Mouse (Mus musculus) forebrain, postnatal 0 days (tissue): ENCODE results near the gene Cysltr2. TPM values are rescaled to one million over a fixed set of nuclear protein-coding genes. Genes with fewer than 3 reads are reported as not detected.

Experiments
- ATAC-seq: fragments of 200-750 bp; cut with Nextera tagmentation; 2 replicates; pipeline ENCODE4 v1.8.0; 2017; ENCODE audit warnings: mild to moderate bottlenecking, moderate library complexity
- DNase-seq: peaks from one replicate; pipeline ENCODE4 v3.0.0-alpha.2; 2015
- H3K27ac ChIP-seq: fragments of 300-500 bp; sonication (generic); 2 replicates; pipeline ENCODE4 v1.5.1; 2014; ENCODE audit warnings: low read depth, mild to moderate bottlenecking, antibody characterized with exemption, low read length, moderate library complexity, mixed read lengths
- H3K27me3 ChIP-seq: fragments of 300-500 bp; sonication (generic); 2 replicates; pipeline ENCODE4 v1.6.1; 2014; ENCODE audit warnings: mild to moderate bottlenecking, low read length, mixed read lengths; ENCODE audit not compliant: insufficient read depth
- H3K36me3 ChIP-seq: fragments of 300-500 bp; sonication (generic); 2 replicates; pipeline ENCODE4 v1.6.1; 2014; ENCODE audit warnings: mild to moderate bottlenecking, moderate library complexity; ENCODE audit not compliant: insufficient read depth
- H3K4me1 ChIP-seq: fragments of 300-500 bp; sonication (generic); 2 replicates; pipeline ENCODE4 v1.6.1; 2014; ENCODE audit warnings: antibody characterized with exemption; ENCODE audit not compliant: insufficient read depth
- H3K4me2 ChIP-seq: fragments of 300-500 bp; sonication (generic); 2 replicates; pipeline ENCODE4 v1.6.1; 2014; ENCODE audit warnings: low read depth, mild to moderate bottlenecking, moderate library complexity
- H3K4me3 ChIP-seq: fragments of 300-500 bp; sonication (generic); 2 replicates; pipeline ENCODE4 v1.5.1; 2014; ENCODE audit warnings: low read depth, low read length, mixed read lengths
- H3K9ac ChIP-seq: fragments of 300-500 bp; sonication (generic); 2 replicates; pipeline ENCODE4 v1.6.1; 2014; ENCODE audit warnings: mild to moderate bottlenecking
- H3K9me3 ChIP-seq: fragments of 300-500 bp; sonication (generic); 2 replicates; pipeline ENCODE4 v1.6.1; 2016; ENCODE audit warnings: low read length
- CTCF ChIP-seq: sonication (generic); IDR thresholded peaks from 2 replicates; pipeline ENCODE4 v1.5.1; 2016; ENCODE audit warnings: antibody characterized with exemption, control low read depth, low read depth
- WGBS: fragments of 180-500 bp; shearing (Covaris S2); extraction: QIAGEN DNeasy Blood & Tissue Kit; methylation state at CpG from one replicate; pipeline ENCODE4 v1.1.7; 2014; 5-methylcytosine and 5-hydroxymethylcytosine counted together
- polyA plus RNA-seq: library from polyadenylated mRNA; unstranded; fragments of >200 nt; fragmentation: Nextera tagmentation; extraction: Ambion mirVana; gene quantifications from 2 replicates; pipeline ENCODE4 v1.2.1, GENCODE M21; 2015
- total RNA-seq: library from RNA; depleted of rRNA; stranded (reverse); fragments of >200 nt; gene quantifications from 2 replicates; pipeline ENCODE4 v1.2.3, GENCODE M21; 2014

Gene Cysltr2
- total and polyA plus RNA-seq, 2 experiments from 2014 or later: 0.38 to 0.64 TPM

GRCm38 (mm10) chr14:73033290-73033689 is 15.6 kb downstream of the Cysltr2 start:
- no peak for ATAC-seq
- no peak overlapping the region for H3K9ac ChIP-seq
- TF ChIP-seq CTCF: no peak
- no peak overlapping the region for H3K4me2 ChIP-seq
- no peaks in the 10 kb centered on the region for H3K9me3 ChIP-seq
- H3K27ac ChIP-seq: no peak overlapping the region
- no peaks in the 10 kb centered on the region for H3K36me3 ChIP-seq
- 50% methylated on average over 3 of the region's 3 CpGs for WGBS
- H3K4me1 ChIP-seq: no peaks in the 10 kb centered on the region
- no peak for DNase-seq
- H3K4me3 ChIP-seq: no peak overlapping the region
- no peaks in the 10 kb centered on the region for H3K27me3 ChIP-seq

- Histone ChIP-seq H3K27ac (no peak overlapping the region), H3K36me3 (no peaks in the 10 kb centered on the region), H3K27me3 (no peaks in the 10 kb centered on the region), H3K4me1 (no peaks in the 10 kb centered on the region), H3K4me2 (no peak overlapping the region), H3K9ac (no peak overlapping the region), H3K4me3 (no peak overlapping the region), H3K9me3 (no peaks in the 10 kb centered on the region)
- ATAC-seq (no peak), DNase-seq (no peak)
- TF ChIP-seq CTCF: no peak
- WGBS: 89% methylated on average over 3 of the region's 3 CpGs
Measured at GRCm38 (mm10) chr14:73031218-73031617, 17.7 kb downstream of the Cysltr2 start.

- ATAC-seq (no peak), DNase-seq (no peak)
- Histone ChIP-seq H3K27me3 (no peaks in the 10 kb centered on the region), H3K4me2 (no peak overlapping the region), H3K27ac (no peak overlapping the region), H3K9ac (no peak overlapping the region), H3K4me1 (no peaks in the 10 kb centered on the region), H3K36me3 (no peaks in the 10 kb centered on the region), H3K4me3 (no peak overlapping the region), H3K9me3 (no peaks in the 10 kb centered on the region)
- WGBS: over 99% methylated on average over 3 of the region's 3 CpGs
- TF ChIP-seq CTCF: no peak
Measured at GRCm38 (mm10) chr14:73017272-73017671, 31.6 kb downstream of the Cysltr2 start.

- no peaks in the 10 kb centered on the region for H3K36me3 ChIP-seq
- DNase-seq (no peak), ATAC-seq (no peak)
- no peaks in the 10 kb centered on the region for H3K4me1 ChIP-seq
- H3K27me3 ChIP-seq: no peaks in the 10 kb centered on the region
- 79% methylated on average over 6 of the region's 6 CpGs for WGBS
- no peak overlapping the region for H3K4me3 ChIP-seq
- H3K27ac ChIP-seq: no peak overlapping the region
- H3K4me2 ChIP-seq: no peak overlapping the region
- H3K9me3 ChIP-seq: no peaks in the 10 kb centered on the region
- no peak for TF ChIP-seq CTCF
- no peak overlapping the region for H3K9ac ChIP-seq
Measured at GRCm38 (mm10) chr14:73015386-73015785, 33.5 kb downstream of the Cysltr2 start.

- Histone ChIP-seq H3K4me2 (no peak overlapping the region), H3K27me3 (no peaks in the 10 kb centered on the region), H3K4me1 (no peaks in the 10 kb centered on the region), H3K9ac (no peak overlapping the region), H3K4me3 (no peak overlapping the region), H3K36me3 (no peaks in the 10 kb centered on the region), H3K27ac (no peak overlapping the region), H3K9me3 (no peaks in the 10 kb centered on the region)
- ATAC-seq (no peak), DNase-seq (no peak)
- no peak for TF ChIP-seq CTCF
- WGBS: 64% methylated on average over 9 of the region's 9 CpGs
Measured at GRCm38 (mm10) chr14:73013723-73014544, 35.0 kb downstream of the Cysltr2 start.

- no peaks in the 10 kb centered on the region for H3K36me3 ChIP-seq
- H3K27ac ChIP-seq: no peak overlapping the region
- H3K9me3 ChIP-seq: no peaks in the 10 kb centered on the region
- 92% methylated on average over 4 of the region's 4 CpGs for WGBS
- DNase-seq (no peak), ATAC-seq (no peak)
- H3K9ac ChIP-seq: no peak overlapping the region
- no peak overlapping the region for H3K4me3 ChIP-seq
- H3K4me1 ChIP-seq: no peaks in the 10 kb centered on the region
- H3K27me3 ChIP-seq: no peaks in the 10 kb centered on the region
- TF ChIP-seq CTCF: no peak
- H3K4me2 ChIP-seq: no peak overlapping the region
Measured at GRCm38 (mm10) chr14:73001814-73002213, 47.1 kb downstream of the Cysltr2 start.

- 43% methylated on average over 10 of the region's 10 CpGs for WGBS
- Histone ChIP-seq H3K9ac (no peak overlapping the region), H3K36me3 (no peaks in the 10 kb centered on the region)
Measured at GRCm38 (mm10) chr14:73000325-73000724, 48.6 kb downstream of the Cysltr2 start.

More at GRCm38 (mm10) chr14:73000325-73000724, 48.6 kb downstream of the Cysltr2 start:
- ATAC-seq (no peak; the same call in 1 of the 2 replicates), DNase-seq (peak; percentile 70)
- Histone ChIP-seq H3K9me3 (no peaks in the 10 kb centered on the region), H3K4me1 (no peaks in the 10 kb centered on the region), H3K4me2 (no peak overlapping the region), H3K27me3 (no peaks in the 10 kb centered on the region), H3K4me3 (no peak overlapping the region), H3K27ac (no peak overlapping the region)
- peak; percentile 75 for TF ChIP-seq CTCF
